Mouse (Mus musculus): Measurements from ENCODE around the gene Erich6.

Gene Erich6

DNA sequence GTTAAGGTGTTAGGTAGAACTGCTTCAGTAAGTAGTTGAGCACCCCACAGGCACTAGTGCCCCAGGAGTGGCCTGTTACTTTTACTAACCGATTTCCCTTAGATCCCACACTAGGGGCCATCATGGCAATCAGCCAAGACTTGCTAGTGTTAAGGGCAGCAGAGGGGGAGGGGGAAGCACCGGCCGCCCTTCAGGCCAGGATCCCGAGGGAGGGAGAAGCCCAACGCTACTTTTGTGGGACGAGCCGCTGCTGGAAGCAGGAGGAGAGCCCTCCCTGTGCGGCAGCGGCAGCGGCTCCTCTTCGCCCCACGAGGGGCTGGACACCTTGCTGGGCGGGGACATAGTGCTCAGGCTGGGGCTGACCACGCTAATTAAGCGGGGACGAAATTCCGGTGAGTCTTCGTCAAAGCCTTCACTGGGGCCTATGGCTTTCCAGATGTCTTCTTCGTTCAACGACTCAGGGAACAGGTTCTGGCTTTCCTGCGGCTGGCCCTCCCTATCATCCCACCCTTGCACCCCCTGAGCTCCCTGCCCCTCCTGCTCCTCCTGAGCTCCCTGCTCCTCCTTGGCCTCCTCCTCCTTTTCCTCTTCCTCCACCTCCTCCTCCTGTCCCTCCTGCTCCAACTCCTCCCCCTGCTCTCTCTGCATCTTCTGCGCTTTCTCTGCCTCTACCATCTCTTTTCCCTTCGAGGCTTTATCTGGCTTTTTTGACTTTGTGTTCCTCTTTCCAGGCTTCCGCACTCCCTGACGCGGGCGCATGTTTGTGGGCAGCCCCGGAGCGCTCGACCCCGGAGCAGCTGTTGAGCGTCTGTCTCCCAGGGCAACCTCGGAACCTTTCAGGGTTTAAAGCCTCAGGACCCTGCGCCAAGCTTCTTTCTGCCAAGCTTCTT lies at the start of gene Erich6:
Erich6 (minus strand) TSS at position 802 of the 890 bp plus-strand sequence.
- no peak for DNase-seq

DNA sequence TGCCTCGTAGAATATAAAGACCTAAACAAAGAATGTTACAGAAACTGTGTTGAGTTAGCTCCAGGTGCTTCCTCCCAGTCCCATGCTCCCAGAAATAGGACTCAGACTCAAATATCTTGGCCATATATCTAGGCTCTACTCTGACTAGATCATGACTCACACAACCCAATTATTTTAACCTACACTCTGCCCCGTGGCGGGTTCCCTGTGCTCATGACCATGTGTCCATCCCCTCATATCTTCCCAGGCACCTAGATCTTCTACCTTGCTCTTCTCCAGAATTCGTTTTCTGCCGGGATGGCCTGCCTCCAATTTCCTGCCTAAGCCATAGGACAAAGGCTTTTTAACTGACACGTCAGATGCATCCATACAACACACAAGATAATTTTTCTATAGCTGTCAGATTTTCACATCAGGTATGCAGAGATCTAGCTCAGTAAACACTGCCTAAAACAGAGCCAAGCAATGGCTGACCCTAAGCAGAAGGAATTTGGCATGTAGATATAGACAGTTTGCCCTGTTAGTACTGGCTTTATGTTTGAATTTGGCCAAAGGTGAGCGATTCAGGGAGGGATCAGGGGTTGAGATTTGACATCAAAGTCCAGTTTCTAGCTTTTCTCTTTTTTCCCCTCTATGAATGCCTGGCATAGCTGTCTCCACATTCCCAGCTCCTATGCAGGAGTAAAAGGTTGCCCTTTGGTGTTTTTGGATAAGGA lies 49.4 kb upstream of the Erich6 start:
- no peak for DNase-seq

DNA sequence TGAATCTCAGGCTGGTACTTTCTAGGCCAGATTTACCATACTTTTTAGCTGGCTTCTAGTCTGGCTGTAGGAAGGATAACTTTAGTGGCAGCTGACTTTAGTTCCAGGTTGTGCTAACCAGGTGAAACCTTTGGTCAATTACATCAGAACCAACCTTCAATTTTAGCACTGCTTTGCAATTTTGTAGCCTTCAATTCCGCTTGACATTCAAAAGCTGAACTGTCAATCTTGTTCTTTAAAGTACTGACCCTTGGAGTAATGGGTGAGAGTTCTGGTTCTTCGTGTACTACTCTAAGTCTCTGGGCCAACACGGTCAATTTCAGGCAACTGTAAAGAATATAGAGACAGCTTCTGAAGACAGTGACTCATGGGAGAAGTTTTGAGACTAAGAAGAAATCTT lies 48.4 kb upstream of the Erich6 start:
- no peak for DNase-seq

DNA sequence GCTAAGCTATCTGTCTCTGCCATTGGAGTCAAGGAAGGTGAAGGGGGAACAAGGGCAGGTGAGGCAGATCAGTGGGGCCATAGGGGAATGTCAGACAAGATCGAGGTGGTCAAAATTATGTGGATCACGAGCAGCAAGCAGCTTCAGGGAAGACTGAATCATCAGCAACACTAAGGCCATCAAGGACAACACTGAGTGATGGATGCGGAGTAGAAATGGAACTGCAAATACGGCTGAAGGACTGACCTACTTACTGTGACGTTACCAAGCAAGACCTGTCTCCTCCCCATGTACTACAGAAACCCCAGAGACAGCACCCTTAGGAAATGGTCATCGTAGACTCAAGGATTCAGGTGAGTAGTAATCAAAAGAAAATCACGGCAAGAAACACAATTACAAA lies 46.3 kb upstream of the Erich6 start:
- no peak for DNase-seq

DNA sequence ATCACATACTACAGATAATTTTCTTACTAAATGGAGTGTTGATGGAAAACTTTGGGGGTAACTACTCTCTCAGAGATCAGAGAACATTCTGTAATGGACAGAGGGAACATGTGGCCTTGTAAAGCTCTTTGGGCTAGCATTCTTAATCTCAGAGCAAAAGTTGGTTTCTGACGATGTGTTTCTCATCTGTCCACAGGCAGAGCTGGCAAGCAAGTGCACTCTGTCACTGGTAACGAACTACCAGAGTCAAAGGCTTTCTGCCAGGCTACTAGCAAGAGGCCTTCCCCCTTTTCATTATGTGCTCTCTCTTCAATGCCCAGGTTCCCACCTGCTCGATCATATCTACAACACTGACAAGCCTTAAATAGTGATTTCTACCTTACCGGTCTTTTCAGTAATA lies 45.3 kb upstream of the Erich6 start:
- DNase-seq: no peak

DNA sequence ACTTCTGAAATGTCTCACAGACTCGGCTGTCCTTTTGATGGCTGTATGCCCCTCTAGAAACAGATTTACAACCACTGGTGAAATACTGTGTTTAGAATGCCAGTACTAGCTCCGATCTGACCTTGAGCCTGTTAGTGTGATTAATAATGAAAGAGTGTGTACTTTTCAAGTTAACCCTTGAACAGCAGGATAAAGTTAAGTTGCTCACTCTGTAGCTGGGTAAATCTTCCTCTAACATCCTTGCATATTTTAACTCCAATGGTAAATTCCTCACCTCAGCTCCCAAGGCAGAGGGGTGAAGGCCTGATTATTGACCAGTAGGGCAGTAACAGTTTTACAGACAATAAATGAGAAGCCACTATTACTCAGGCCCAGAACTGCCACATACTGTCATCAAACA lies 44.8 kb upstream of the Erich6 start:
- DNase-seq: no peak

DNA sequence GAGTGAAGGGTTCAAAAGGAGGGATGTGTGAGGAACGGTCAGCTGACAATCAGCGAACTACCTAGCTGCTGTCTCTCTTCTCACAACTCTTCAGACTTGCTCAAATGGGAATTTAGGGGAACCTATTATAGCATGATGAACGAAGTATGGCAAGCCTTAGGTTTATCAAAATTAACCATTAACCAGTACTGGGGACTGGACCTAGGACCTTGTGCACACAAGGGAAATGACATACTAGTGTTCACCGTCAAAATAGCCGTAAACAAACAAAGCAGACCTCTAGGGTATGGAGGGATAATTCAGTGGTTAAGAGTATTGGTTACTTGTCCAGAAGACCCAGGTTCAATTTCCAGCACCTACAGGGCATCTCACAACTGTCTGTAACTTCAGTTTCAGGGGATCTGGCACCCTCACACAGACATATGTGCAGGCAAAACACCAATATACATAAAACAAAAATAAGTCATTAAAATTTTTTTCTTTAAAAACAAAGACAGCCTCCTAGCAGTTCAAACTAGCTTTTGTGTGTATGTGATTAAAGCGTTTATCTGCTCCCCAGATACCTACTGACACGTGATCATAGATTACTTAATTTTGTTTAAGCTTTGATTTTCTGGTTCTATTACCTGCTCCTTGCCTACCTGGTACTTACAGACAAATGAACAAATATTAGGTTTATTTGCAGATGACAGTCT lies 44.1 kb upstream of the Erich6 start:
- DNase-seq: no peak

DNA sequence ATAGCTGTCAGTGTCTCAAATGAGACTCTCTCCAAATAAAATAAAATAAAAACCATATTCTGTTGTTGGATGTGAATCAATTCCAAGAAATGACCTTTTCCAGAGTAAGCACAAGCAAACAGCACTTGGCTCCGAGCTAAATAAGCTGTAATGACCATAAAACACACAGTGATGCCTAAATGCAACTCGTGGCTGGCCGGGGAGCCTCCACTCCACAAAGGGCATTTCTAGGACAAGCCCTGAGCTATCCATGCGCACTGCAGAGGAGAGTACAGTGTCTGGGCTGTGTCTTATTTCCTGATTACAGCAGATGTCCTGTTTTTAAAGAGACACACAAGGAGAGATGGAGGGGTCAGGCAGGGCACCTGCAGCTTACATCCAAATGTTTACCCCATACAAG lies 43.0 kb upstream of the Erich6 start:
- no peak for DNase-seq

DNA sequence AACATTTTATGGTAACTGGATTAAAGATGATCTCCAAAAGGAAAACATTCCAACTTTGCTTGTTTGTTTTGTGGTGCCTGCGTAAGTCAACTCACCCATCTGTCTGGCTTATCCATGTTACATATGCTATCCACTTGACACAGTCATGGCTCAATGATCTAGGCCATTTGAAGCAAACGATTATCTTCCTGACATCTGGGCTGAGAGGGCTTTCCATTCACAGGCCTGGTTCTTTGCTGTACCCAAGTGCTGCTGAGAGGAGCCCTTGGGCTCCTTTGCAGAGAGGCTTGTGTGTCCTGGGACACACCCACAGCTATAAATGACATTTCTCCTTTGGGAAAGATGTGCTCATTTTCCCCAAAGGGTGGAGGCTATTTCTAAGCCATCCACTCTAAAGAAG lies 41.9 kb upstream of the Erich6 start:
- DNase-seq: no peak

DNA sequence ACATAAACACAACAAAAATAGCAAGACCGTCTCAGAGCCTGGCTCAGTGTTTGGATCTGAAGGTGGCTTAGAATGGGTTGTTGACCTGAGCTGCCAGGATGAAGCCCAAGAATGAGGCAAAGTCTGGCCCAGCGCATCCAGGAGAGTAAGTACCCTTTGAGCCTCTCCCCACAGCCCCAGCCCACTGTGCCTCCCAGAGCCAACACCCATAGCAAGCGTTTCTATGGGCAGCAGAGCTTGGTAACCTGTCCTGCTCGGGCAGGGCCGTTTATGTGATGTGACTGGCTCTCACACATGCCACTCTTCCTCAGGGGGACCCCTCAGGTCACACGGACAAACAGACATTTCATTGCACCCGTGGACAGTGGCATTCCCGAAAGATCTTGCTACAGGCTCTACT lies 41.4 kb upstream of the Erich6 start:
- no peak for DNase-seq

DNA sequence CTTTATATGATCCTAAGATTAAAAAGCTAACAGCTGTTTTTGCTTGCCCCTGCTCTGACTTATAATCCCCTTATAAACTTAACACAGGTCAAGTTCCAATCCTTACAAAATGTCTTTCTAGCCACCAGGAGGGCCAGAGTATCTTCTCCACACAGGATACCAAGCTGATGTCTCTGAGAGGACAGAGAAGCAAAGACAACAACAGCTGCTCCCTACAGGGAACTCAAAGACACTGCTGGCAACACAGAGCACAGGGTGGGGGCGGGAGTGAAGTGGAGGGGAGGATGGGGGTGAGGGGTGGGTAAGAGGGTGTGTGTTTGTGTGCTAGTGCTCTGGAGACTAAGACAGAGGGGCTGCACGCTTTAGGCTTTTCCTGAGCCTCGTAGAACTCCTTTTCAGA lies 40.6 kb upstream of the Erich6 start:
- DNase-seq: no peak

DNA sequence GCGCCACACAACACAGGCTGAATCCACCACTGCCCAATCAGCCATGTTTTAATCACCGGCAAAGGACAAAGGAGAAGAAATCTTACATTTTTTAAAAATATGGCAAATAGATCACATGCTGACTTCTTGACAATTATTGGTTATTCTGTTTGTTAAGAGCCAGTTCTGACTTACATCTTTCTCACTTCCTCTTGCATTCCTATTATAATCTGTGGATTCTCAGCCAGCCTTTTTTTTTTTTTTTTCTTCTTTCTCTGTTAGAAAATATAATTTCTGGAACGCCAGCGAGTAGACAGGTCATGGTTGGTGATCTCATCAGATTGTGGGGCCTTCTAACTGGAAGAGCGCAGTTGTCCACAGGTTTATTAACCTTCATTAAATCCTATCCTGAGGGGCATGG lies 36.3 kb upstream of the Erich6 start:
- DNase-seq: no peak

DNA sequence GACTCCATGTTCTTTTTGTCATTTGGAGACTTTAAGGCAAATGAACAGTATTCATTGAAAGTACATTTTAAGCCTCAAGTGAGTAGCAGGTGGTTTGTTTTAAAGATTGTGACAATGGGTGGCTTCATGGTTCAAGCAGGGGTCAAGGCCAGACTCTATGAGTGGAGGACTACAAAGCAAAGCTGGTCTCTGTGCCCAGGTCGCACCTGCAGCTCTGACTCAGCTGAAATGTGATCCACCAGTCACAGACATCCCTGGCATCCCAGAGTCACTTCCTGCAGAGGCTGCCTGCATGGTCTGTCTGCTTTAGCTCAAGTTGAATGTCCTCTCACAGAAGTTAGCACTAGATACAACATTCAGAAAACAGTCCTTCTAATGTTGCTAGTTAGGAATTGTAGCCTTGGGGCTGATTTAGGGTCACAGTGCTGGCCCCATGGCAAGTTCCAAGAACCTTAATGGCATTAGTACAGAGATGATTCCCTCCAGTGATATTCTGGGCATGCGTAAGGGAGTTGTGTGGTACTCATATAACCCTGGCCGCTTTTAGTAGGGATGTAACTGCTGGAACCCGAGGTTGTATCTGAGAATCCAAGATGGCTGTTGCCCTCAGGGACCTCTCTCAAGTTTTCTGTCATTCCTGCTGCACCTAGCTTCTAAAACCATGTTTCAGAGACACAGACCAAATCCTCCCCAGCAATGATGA lies 35.6 kb upstream of the Erich6 start:
- no peak for DNase-seq

DNA sequence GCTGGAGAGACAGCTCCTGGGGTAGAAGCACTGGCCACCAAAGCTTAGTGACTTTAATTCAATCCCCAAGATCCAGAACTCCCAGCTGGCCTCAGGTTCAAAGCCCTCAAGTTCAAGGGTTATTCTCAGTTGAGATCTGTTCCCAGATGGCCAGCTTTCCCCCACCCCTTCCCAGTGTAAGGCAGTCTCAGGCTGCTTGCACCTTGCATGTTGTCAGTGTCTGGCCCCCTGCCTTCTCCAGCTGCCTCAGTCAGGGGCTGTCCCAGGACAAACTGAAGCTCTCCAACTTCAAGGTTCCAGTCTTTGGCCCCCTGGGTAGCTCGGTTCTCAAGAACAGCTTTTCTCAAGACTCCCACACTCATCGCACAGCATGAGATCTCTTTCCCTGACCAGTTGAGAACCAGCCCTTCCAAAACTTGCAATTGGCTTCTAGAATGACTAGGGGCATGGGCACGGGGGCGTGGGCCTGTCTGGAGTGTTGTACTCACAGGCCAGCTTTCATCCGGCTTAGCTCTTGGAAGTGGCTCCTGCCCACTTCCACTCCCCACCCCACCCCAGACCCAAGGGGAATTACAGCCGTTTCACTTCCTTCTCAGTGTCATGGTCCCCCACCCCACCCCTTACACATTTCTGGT lies 34.7 kb upstream of the Erich6 start:
- no peak for DNase-seq

DNA sequence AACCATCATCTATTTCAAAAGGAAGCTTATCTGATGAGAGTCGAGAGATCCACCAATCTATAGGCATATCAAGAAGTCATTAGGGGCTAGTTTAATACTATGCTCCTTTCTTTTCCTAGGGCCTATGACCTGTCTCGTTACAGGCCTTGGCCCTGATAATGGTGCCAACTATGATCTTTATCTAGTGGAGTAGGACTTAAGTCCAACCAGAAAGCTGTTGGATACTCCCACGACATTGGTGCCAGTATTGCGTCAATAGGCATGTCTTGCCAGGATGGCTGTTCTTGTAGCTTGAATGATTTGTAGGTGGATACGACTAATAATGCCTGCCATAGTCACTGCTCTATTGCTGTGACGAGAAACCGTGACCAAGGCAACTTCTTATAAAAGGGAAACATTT lies 27.0 kb upstream of the Erich6 start:
- DNase-seq: no peak

DNA sequence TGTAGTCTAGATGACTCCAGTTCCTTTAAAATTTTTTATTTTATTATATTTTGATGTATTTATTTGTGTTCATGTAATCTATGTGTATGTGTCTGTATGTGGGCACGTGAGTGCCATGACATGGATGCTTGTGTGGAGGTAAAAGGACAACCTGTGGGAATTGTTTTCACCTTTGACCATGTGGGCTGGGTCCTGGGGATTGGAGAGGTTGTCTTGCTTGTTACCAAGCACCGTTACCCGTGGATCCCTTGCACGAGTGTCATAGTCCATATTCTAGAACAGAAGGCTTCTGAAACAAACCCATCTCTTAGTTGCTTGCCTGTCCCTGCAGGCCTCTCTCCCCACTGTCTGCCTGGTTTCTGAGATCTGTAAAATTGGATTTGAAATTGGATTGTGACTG lies 23.6 kb upstream of the Erich6 start:
- no peak for DNase-seq

DNA sequence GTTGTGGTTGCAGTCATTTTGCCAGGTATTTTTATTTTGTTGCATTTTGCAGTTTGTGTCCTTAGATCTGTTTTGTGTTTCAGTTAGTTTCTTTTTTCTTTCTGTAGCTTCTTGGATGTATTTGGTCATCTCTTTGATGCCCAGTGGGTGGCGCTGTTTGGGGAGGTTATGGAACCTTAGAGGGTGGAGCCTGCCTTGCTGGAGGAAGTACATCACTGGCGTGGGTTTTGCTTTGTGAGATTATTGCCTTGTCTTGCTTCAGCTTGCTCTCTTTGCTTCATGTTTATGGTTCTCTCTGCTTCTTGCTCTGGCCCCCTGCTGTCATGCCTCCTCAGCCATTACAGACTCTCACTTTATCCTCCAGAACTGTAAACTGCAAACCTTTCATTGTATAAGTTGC lies 20.3 kb upstream of the Erich6 start:
- peak; percentile 59 for DNase-seq

DNA sequence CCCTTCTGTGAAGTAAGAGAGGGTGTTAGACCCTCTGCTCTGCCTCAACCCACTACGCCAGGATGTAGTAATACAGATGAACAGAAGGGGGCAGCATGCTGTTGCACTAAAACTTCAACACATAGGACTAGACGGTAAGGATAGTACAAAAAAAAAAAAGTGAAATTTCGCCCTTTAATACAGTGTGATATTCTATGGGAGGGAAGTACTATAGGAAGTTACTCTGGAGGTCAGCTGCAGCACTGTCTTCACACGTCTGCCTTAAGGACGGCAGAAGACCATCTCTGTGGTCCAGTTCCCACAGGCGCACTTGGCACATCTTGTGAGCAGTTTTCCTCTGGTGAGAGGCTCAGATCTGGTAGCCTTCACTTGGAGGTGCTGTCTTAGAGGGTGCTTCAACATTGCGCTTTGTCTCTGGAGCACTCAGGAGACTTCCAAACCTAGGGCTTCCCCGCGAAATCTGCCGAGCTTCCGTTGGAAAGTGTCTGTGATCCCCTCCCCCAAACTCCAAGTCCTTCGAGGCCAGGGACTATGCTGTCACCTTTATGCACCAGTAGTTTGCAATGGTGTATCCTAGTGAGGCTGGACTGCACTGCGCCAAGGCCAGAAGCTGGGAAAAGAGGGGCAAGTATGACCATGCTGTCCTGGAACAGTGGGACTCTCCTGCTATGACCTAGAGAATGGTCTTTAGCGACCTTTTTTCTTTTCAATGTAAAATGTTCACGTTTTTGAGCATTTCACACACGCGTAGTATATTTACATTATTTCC lies 18.5 kb upstream of the Erich6 start:
- DNase-seq: peak; percentile 66

DNA sequence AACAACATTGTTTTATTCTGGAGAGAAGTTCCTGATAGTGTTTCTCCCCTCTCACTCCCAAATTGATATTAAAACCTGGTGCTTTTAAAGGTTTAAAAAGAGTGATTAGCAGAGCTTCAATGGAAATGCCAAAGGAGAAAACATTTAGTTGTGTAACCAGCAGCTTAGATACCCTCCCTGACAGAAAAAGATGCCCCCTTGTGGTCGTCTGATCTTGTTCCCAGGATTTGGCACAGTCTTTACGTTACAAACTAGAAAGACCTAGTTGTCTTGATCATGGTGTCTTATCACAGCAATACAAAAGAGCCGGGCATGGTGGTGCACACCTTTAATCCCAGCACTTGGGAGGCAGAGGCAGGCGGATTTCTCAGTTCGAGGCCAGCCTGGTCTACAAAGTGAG lies 16.9 kb upstream of the Erich6 start:
- peak; percentile 27 for DNase-seq

DNA sequence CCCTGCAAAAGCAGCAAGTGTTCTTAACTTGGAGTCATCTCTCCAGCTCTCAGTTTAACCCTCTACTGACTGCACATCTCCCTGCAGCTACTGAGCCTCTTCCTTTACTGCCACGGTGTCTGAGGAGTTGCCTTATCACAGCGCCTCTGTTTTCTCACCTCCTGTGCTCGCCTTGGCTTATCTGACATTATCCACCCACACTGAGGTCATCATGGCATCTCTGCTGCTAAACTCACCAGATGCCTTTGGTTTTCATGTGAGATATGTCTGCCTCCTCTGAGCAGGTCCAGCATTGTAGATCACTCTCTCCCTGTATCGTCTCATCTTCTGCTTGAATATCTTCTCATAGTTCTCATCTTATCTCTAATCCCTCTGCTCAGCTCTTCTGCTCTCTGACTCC lies 13.3 kb upstream of the Erich6 start:
- no peak for DNase-seq

DNA sequence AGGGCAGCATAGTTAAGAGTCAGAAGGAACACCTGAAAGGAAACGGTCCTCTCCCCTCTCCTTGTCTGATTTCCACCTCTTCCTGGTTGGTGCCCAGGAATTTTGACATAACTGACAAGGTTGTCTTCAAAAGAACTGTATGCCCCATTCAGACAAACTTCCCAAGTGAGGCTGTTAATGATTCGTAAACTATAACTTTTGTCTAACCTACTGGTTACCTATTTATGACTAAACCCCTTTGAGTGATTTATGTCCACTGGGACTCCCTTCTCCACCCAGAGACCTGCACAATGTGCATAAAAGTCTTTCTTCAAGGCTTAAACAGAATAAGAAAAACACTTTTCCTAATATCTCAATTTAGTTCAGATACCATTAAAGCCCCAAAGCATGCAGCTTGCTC lies 10.2 kb upstream of the Erich6 start:
- DNase-seq: no peak

DNA sequence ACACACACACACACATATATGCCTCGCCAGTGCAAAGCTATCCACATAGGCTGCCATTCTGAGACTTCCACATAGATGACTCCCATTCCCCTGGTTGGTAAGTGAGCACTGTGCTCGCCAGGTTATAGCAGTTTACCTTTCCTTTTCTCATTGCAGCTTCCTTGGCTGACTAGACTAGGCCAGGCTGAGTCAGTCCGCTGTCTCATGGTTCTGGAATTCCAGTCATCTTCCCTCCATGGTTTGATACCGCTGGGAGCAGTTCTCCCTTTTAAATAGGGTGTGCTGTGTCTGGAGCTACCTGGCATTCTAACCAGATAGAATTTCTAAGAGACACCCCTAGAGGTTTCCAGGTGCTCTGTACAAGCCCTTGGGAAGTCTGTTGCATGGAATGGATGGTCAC lies 9.2 kb upstream of the Erich6 start:
- DNase-seq: no peak

Data from thymus, postnatal 25 days (tissue).